Mouse (Mus musculus) CH12.LX (cell line): ENCODE data around the gene Ccdc57. TPM values are rescaled to one million over a fixed set of nuclear protein-coding genes. Genes with fewer than 3 reads are reported as not detected.
A peak's percentile ranks its signal among the peaks of the same experiment; 100 is the strongest.

Experiments
- DNase-seq: peaks from one replicate; pipeline ENCODE4 v3.0.0-alpha.2; 2013; ENCODE audit errors: extremely low read depth
- H3K27ac ChIP-seq: 2 replicates; pipeline ENCODE4 v1.5.1; 2012; ENCODE audit warnings: low read depth, mild to moderate bottlenecking, control low read depth, moderate library complexity; ENCODE audit not compliant: insufficient read depth
- H3K27me3 ChIP-seq: replicated peaks from 2 replicates; pipeline ENCODE3; 2012; ENCODE audit warnings: inconsistent platforms
- H3K36me3 ChIP-seq, 2 experiments: replicated peaks in 1 of 2; 2 replicates each; pipeline versions ENCODE3 to v1.6.1; 2012; ENCODE audit warnings: inconsistent platforms in 1 of 2, low read length in 1 of 2, mild to moderate bottlenecking in 1 of 2, mixed read lengths in 1 of 2, moderate library complexity in 1 of 2; ENCODE audit not compliant: control insufficient read depth in 1 of 2, insufficient read depth in 1 of 2
- H3K4me1 ChIP-seq, 2 experiments: 2 replicates each; pipeline ENCODE4 v1.6.1; 2012; ENCODE audit warnings: inconsistent platforms in 1 of 2, moderate library complexity in 1 of 2; ENCODE audit not compliant: insufficient read depth in 2 of 2, control insufficient read depth in 1 of 2
- H3K4me2 ChIP-seq: 2 replicates; pipeline ENCODE4 v1.6.1; 2012; ENCODE audit warnings: low read depth, mild to moderate bottlenecking, control low read depth; ENCODE audit not compliant: poor library complexity, insufficient read depth, severe bottlenecking
- H3K4me3 ChIP-seq, 3 experiments: fragments of 150-350 bp in 1 of 3; sonication (generic) in 1 of 3; replicated peaks in 1 of 3; 2 replicates each; pipeline versions ENCODE3 to v1.5.1; 2011 to 2012; ENCODE audit warnings: low read depth in 2 of 3, low read length in 2 of 3, mild to moderate bottlenecking in 2 of 3, moderate library complexity in 2 of 3, control low read depth in 1 of 3, improper control_type of control experiment in 1 of 3, inconsistent platforms in 1 of 3, mixed read lengths in 1 of 3; ENCODE audit not compliant: poor library complexity in 1 of 3
- H3K79me2 ChIP-seq: replicated peaks from 2 replicates; pipeline ENCODE4 v1.6.1; 2012; ENCODE audit warnings: mild to moderate bottlenecking, moderate library complexity; ENCODE audit not compliant: control insufficient read depth, poor library complexity, insufficient read depth, severe bottlenecking; ENCODE audit errors: extremely low read depth
- H3K9ac ChIP-seq: 2 replicates; pipeline ENCODE4 v1.6.1; 2012; ENCODE audit warnings: low read depth, mild to moderate bottlenecking, control low read depth, moderate library complexity; ENCODE audit not compliant: insufficient read depth
- H3K9me3 ChIP-seq: replicated peaks from 2 replicates; pipeline ENCODE3; 2012; ENCODE audit warnings: low read length, inconsistent platforms, mixed read lengths
- BHLHE40 ChIP-seq: IDR thresholded peaks from 2 replicates; pipeline ENCODE4 v1.6.1; 2011; ENCODE audit warnings: mild to moderate bottlenecking, low read depth, low read length, improper control_type of control experiment
- CHD1 ChIP-seq: IDR thresholded peaks from 2 replicates; pipeline ENCODE4 v1.6.1; 2012; ENCODE audit warnings: low read depth, low read length, improper control_type of control experiment, inconsistent platforms
- CHD2 ChIP-seq: IDR thresholded peaks from 2 replicates; pipeline ENCODE4 v1.6.1; 2011; ENCODE audit warnings: low read length, improper control_type of control experiment
- CTCF ChIP-seq, 2 experiments: IDR thresholded peaks in 1 of 2; conservative IDR thresholded peaks in 1 of 2; 2 replicates each; pipeline ENCODE4 v1.5.1; 2011 to 2012; ENCODE audit warnings: low read depth in 2 of 2, low read length in 2 of 2, improper control_type of control experiment in 1 of 2, inconsistent platforms in 1 of 2, mild to moderate bottlenecking in 1 of 2, moderate library complexity in 1 of 2
- E2F4 ChIP-seq: IDR thresholded peaks from 2 replicates; pipeline ENCODE4 v1.6.1; 2011; ENCODE audit warnings: low read depth, low read length, improper control_type of control experiment; ENCODE audit not compliant: insufficient replicate concordance
- ELF1 ChIP-seq: IDR thresholded peaks from 2 replicates; pipeline ENCODE4 v1.6.1; 2014; ENCODE audit warnings: low read depth, mild to moderate bottlenecking, inconsistent platforms, low read length, improper control_type of control experiment
- EP300 ChIP-seq: IDR thresholded peaks from 2 replicates; pipeline ENCODE4 v1.6.1; 2011; ENCODE audit warnings: low read length, improper control_type of control experiment
- GABPA ChIP-seq: IDR thresholded peaks from 2 replicates; pipeline ENCODE4 v1.6.1; 2012; ENCODE audit warnings: low read depth, low read length, improper control_type of control experiment, inconsistent platforms; ENCODE audit not compliant: insufficient replicate concordance
- HCFC1 ChIP-seq: IDR thresholded peaks from 2 replicates; pipeline ENCODE4 v1.6.1; 2012; ENCODE audit warnings: low read depth, mild to moderate bottlenecking, inconsistent platforms, low read length, improper control_type of control experiment
- IRF4 ChIP-seq: IDR thresholded peaks from 2 replicates; pipeline ENCODE4 v1.6.1; 2014; ENCODE audit warnings: low read depth, mild to moderate bottlenecking, inconsistent platforms, low read length, improper control_type of control experiment
- JUN ChIP-seq: IDR thresholded peaks from 2 replicates; pipeline ENCODE4 v1.6.1; 2011; ENCODE audit warnings: low read depth, mild to moderate bottlenecking, low read length, improper control_type of control experiment, moderate library complexity; ENCODE audit not compliant: insufficient read depth
- KAT2A ChIP-seq: IDR thresholded peaks from 2 replicates; pipeline ENCODE4 v1.6.1; 2012; ENCODE audit warnings: low read length, improper control_type of control experiment, inconsistent platforms; ENCODE audit not compliant: insufficient replicate concordance
- MAFK ChIP-seq: IDR thresholded peaks from 2 replicates; pipeline ENCODE4 v1.6.1; 2011; ENCODE audit warnings: low read length, improper control_type of control experiment; ENCODE audit not compliant: insufficient replicate concordance
- MAX ChIP-seq: IDR thresholded peaks from 2 replicates; pipeline ENCODE4 v1.6.1; 2011; ENCODE audit warnings: low read length, improper control_type of control experiment
- MEF2A ChIP-seq: IDR thresholded peaks from 2 replicates; pipeline ENCODE4 v1.6.1; 2014; ENCODE audit warnings: low read depth, mild to moderate bottlenecking, inconsistent platforms, low read length, improper control_type of control experiment, borderline replicate concordance
- MYC ChIP-seq: IDR thresholded peaks from 2 replicates; pipeline ENCODE4 v1.6.1; 2011; ENCODE audit warnings: low read depth, mild to moderate bottlenecking, improper control_type of control experiment, low read length
- NELFE ChIP-seq: IDR thresholded peaks from 2 replicates; pipeline ENCODE4 v1.6.1; 2011; ENCODE audit warnings: low read depth, low read length, improper control_type of control experiment
- PAX5 ChIP-seq: IDR thresholded peaks from 2 replicates; pipeline ENCODE4 v1.6.1; 2012; ENCODE audit warnings: low read length, inconsistent platforms, mixed read lengths
- POLR2A ChIP-seq: IDR thresholded peaks from 2 replicates; pipeline ENCODE4 v1.6.1; 2011; ENCODE audit warnings: low read depth, mild to moderate bottlenecking, improper control_type of control experiment, low read length
- POLR2AphosphoS2 ChIP-seq: IDR thresholded peaks from 2 replicates; pipeline ENCODE4 v1.6.1; 2011; ENCODE audit warnings: low read depth, low read length, improper control_type of control experiment
- RAD21 ChIP-seq: IDR thresholded peaks from 2 replicates; pipeline ENCODE4 v1.6.1; 2011; ENCODE audit warnings: low read depth, mild to moderate bottlenecking, low read length, improper control_type of control experiment, moderate library complexity
- SIN3A ChIP-seq: IDR thresholded peaks from 2 replicates; pipeline ENCODE4 v1.6.1; 2012; ENCODE audit warnings: low read length, improper control_type of control experiment, inconsistent platforms
- SMC3 ChIP-seq: IDR thresholded peaks from 2 replicates; pipeline ENCODE4 v1.6.1; 2011; ENCODE audit warnings: low read depth, low read length, improper control_type of control experiment
- TBP ChIP-seq: conservative IDR thresholded peaks from 2 replicates; pipeline ENCODE4 v1.6.1; 2011; ENCODE audit warnings: low read depth, low read length, improper control_type of control experiment
- TCF12 ChIP-seq: IDR thresholded peaks from 2 replicates; pipeline ENCODE4 v1.6.1; 2014; ENCODE audit warnings: low read depth, mild to moderate bottlenecking, inconsistent platforms, low read length, improper control_type of control experiment
- UBTF ChIP-seq: IDR thresholded peaks from 2 replicates; pipeline ENCODE4 v1.6.1; 2012; ENCODE audit warnings: low read depth, mild to moderate bottlenecking, inconsistent platforms, low read length, improper control_type of control experiment, moderate library complexity
- USF1 ChIP-seq: IDR thresholded peaks from 2 replicates; pipeline ENCODE4 v1.6.1; 2014; ENCODE audit warnings: low read depth, mild to moderate bottlenecking, inconsistent platforms, low read length, improper control_type of control experiment
- USF2 ChIP-seq: conservative IDR thresholded peaks from 2 replicates; pipeline ENCODE4 v1.6.1; 2011; ENCODE audit warnings: low read depth, low read length, improper control_type of control experiment
- ZC3H11A ChIP-seq: IDR thresholded peaks from 2 replicates; pipeline ENCODE4 v1.6.1; 2012; ENCODE audit warnings: low read depth, mild to moderate bottlenecking, inconsistent platforms, low read length, improper control_type of control experiment
- ZKSCAN1 ChIP-seq: IDR thresholded peaks from 2 replicates; pipeline ENCODE4 v1.6.1; 2012; ENCODE audit warnings: low read depth, inconsistent platforms, low read length, improper control_type of control experiment, borderline replicate concordance
- ZMIZ1 ChIP-seq: IDR thresholded peaks from 2 replicates; pipeline ENCODE4 v1.6.1; 2012; ENCODE audit warnings: low read depth, mild to moderate bottlenecking, inconsistent platforms, low read length, improper control_type of control experiment
- ZNF384 ChIP-seq: IDR thresholded peaks from 2 replicates; pipeline ENCODE4 v1.6.1; 2012; ENCODE audit warnings: low read depth, low read length, improper control_type of control experiment, inconsistent platforms
- dilution Hi-C: fragments of 300-500 bp; cut with MboI; formaldehyde crosslinking; loops from 2 replicates; pipeline ENCODE4 v1.14.3; 2020; ENCODE audit warnings: low sequenced_read_pairs; ENCODE audit not compliant: extremely low pct_unique_long_range_greater_than_20kb, extremely low pct_ligation_motif_present
- in situ Hi-C: fragments of 300-500 bp; cut with MboI; formaldehyde crosslinking; loops from 3 replicates; pipeline ENCODE4 v1.14.3; 2019; ENCODE audit warnings: low sequenced_read_pairs, low pct_ligation_motif_present, low pct_unique_long_range_greater_than_20kb, mixed read lengths
- polyA plus RNA-seq: library from polyadenylated mRNA; unstranded; fragments of >175 nt; gene quantifications from 2 replicates; pipeline ENCODE4 v1.2.1, GENCODE M21; 2012; ENCODE audit warnings: low read depth; ENCODE audit not compliant: insufficient read length
- total RNA-seq, 2 experiments: library from RNA; depleted of rRNA; stranded (reverse); fragments of 300-350 nt in 1 of 2; fragments of >200 nt in 1 of 2; gene quantifications; 2 replicates each; pipeline ENCODE4 v1.2.3; 2012 to 2014

The Ccdc57 gene
- total and polyA plus RNA-seq, 3 experiments: 2.3 to 6.0 (median 5.4) TPM

GRCm38 (mm10) chr11:120913796-120914195 lies 18.9 kb downstream of the Ccdc57 start:
- Histone ChIP-seq H3K27ac (no peak overlapping the region), H3K79me2 (no peaks in the 10 kb centered on the region), H3K4me1 (peaks cover 2 to 7% of the 10 kb centered on the region in 2 experiments; a peak in 3 of 4 replicates), H3K9me3 (no peaks in the 10 kb centered on the region), H3K36me3 (peaks cover 10 to 35% of the 10 kb centered on the region in 2 experiments), H3K27me3 (no peaks in the 10 kb centered on the region), H3K9ac (no peak overlapping the region), H3K4me2 (no peak overlapping the region), H3K4me3 (no peak overlapping the region)
- DNase-seq: no peak
- TF ChIP-seq POLR2AphosphoS2: no peak
- TF ChIP-seq ZMIZ1: no peak
- no peak for TF ChIP-seq UBTF
- no peak for TF ChIP-seq SIN3A
- no peak for TF ChIP-seq CTCF (conservative IDR thresholded peaks at IDR 0.05 in 1 of 2, IDR thresholded peaks at IDR 0.05 in 1 of 2; ENCODE audit: low read depth in 2 of 2, low read length in 2 of 2)
- TF ChIP-seq ZC3H11A: no peak
- no peak for TF ChIP-seq JUN
- no peak for TF ChIP-seq USF1
- no peak for TF ChIP-seq BHLHE40
- no peak for TF ChIP-seq POLR2A
- TF ChIP-seq IRF4: no peak
- no peak for TF ChIP-seq ELF1
- no peak for TF ChIP-seq USF2
- no peak for TF ChIP-seq E2F4
- no peak for TF ChIP-seq SMC3
- no peak for TF ChIP-seq CHD1
- TF ChIP-seq TBP: no peak
- no peak for TF ChIP-seq ZKSCAN1
- TF ChIP-seq GABPA: no peak
- no peak for TF ChIP-seq MYC
- dilution Hi-C loops (no loop called here), in situ Hi-C loops (no loop called here)

GRCm38 (mm10) chr11:120905430-120905873 lies 27.2 kb downstream of the Ccdc57 start:
- Histone ChIP-seq H3K27ac (no peak overlapping the region), H3K36me3 (peaks cover 5 to 37% of the 10 kb centered on the region in 2 experiments), H3K9me3 (peaks cover 3% of the 10 kb centered on the region), H3K4me1 (peaks cover 4 to 23% of the 10 kb centered on the region in 2 experiments; a peak in 3 of 4 replicates), H3K9ac (no peak overlapping the region), H3K4me2 (no peak overlapping the region), H3K27me3 (no peaks in the 10 kb centered on the region), H3K4me3 (no peak overlapping the region), H3K79me2 (no peaks in the 10 kb centered on the region)
- in situ Hi-C loops (no loop called here), dilution Hi-C loops (no loop called here)
- DNase-seq: peak; percentile 87
- TF ChIP-seq ZNF384: peak; percentile 70
- TF ChIP-seq RAD21: peak; percentile 88
- TF ChIP-seq USF1: no peak
- TF ChIP-seq SIN3A: no peak
- TF ChIP-seq ZKSCAN1: no peak
- TF ChIP-seq CHD1: no peak
- no peak for TF ChIP-seq E2F4
- TF ChIP-seq TCF12: no peak
- TF ChIP-seq ELF1: no peak; the same call in 1 of the 2 replicates
- TF ChIP-seq PAX5: no peak
- TF ChIP-seq MEF2A: peak; percentile 36; the same call in 1 of the 2 replicates
- TF ChIP-seq MAFK: no peak
- TF ChIP-seq POLR2A: no peak
- no peak for TF ChIP-seq USF2
- TF ChIP-seq NELFE: peak; percentile 94; the same call in 1 of the 2 replicates
- no peak for TF ChIP-seq KAT2A
- no peak for TF ChIP-seq MAX
- TF ChIP-seq JUN: no peak
- TF ChIP-seq HCFC1: peak; percentile 44; the same call in 1 of the 2 replicates
- no peak for TF ChIP-seq EP300
- no peak for TF ChIP-seq UBTF
- no peak for TF ChIP-seq CHD2
- no peak for TF ChIP-seq ZMIZ1
